Mouse (Mus musculus): ENCODE measurements around the gene Chrm3. TPM values are rescaled to one million over a fixed set of nuclear protein-coding genes. Genes with fewer than 3 reads are reported as not detected.

The Chrm3 gene
- total RNA-seq, 2 experiments from 2014 or later, result 1.9 to 5.5 TPM

DNA sequence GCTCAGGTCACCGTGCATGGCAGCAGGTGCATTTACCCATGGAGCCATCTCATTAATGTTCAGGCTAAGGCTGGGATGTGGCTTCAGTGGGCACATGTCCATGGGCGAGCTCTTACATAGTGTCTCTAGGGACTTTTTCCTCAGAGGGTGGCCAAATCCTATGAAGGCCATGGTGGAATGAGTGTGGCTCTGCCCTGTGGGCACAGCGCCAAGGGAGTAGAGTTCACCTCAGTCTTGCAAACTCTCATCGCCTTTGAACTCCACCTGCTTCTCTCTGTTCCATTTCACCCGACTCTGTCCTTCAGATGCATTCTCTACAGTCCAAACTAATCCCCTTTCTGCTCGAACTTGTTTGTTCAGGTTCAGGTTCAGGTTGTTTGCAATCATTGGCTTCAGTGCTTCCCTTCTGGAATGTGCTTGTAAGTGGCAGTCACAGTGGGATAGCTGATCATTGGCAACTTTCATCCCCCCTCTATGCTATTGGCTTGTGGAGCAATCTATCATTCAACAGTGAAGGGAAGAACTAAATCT lies 278.7 kb downstream of the Chrm3 start:
- no peak for ATAC-seq (ENCODE audit: poor library complexity, severe bottlenecking)

DNA sequence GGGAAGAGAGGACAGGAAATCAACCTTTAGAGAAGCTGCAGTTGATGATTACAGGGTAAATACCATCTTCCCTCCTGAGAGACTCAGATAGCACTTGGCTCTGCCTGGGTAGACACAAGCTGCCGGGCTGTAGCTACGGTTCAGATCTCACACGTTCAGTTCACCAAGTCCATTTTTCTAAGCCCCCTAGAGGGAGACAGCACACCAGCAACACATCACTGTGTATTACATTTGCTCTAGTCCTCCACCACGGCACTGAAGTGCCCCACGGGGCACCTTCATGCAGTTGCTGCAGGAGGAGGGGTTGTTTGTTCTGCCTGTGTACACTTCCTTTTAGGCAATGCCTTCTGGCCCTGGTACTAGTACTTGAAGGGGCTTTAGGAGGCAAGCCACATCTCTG lies 289.5 kb downstream of the Chrm3 start:
- peak; percentile 41 for ATAC-seq (ENCODE audit: poor library complexity, severe bottlenecking)

DNA sequence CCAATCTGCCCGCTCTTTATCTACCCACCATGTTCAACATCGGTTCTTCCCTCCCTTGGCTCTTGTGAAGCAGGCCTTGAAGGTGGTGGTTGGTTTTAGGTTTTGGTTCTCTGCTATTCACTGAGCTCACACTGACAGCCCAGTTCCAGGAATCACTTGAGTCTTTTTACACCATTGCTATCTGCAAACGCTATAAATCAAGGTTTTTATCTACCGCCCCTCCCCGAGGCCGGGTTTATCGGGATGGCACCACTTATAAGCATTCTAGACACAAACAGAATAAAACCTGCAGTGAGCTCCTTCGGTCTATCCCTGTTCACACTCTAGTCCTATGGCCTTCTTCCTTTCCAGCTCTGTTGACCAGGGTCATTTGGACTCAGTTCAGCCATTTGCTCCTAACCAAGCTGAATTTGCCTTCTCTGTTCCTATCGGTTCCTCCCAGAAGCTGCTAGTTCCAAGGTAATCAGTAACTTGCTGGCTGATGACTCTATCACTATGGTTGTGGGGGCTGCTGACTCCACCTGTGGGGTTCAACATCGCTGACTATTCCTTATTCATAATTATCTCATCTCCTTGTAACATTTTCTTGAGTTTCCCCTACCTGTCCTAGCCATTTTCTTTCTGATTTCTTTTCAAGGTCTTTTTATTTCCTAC lies 291.6 kb downstream of the Chrm3 start:
- ATAC-seq (ENCODE audit: poor library complexity, severe bottlenecking), result no peak

DNA sequence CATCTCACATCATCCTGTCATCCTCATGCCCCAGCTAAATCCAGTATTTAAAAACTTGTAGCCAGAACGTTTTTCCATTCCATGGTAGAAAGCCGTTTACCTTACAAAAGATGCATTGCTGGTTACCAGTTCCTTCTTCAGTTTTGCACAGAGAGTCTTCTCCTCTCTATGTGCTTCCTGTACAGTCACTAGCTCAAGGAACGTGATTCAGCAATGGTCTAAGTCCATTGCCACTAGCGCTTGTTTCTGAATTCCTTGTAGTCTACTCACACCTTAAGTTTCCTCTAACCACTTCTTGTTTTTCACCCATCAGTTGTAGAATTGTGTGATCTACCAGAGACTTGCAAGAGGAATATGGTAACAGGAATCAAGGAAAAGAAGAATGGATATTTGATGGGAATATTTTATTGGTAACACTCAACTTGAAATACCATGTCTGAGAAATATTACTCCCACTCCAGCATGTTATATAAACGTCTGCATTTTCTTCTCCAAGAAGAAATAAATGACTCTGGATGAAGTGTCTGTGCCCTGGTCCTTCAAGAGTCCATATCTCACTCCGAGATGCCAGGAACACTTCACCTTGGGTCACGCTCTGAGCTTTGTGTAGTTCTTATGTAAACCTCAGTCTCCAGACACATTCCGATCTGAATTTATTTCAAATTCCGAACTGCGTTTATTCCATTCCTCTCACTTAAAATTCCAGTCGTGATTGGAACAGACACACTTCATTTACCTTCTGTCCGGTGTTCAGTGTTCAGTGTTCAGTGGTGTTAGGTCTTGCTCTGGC lies 293.6 kb downstream of the Chrm3 start:
- peak; percentile 53 for ATAC-seq (ENCODE audit: poor library complexity, severe bottlenecking)

DNA sequence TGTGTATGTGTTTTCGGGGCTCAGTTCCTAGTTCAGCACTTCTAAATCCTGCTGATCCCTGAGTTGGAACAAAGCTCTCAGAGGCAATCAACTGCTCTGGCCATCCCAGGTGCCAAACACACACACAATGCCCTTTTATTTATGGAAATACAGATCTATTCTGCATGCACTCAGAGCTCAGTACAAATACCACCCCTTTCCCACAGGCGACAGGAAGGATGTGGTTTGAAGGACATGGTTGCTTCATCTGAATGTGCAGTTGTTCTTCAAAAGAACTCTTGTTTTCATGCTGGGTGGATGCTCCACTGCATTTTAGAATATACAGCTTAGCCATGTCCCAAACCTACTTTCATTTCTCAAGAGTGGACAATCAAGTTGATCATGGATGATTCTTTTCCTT lies 294.9 kb downstream of the Chrm3 start:
- ATAC-seq (ENCODE audit: poor library complexity, severe bottlenecking), result peak; percentile 85

DNA sequence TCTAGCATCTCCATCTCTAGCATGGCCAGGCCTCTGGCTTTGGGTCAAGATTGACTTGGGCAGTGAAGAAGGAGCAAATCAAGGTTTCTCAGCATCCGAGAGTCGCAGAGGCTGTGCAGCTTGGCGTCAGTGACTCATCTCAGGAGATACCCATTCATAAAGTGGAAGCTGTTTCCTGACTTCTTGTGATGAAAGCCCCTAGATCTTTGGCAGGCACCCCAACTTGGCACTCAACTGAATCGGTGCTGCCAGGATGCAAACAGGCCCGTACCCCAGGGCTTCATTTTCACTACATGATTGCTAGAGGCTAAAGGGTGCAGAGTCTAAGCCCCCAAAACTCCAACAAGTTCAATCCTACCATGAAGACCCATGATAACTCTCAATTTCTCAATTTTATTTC lies 298.0 kb downstream of the Chrm3 start:
- ATAC-seq (ENCODE audit: poor library complexity, severe bottlenecking), result no peak

DNA sequence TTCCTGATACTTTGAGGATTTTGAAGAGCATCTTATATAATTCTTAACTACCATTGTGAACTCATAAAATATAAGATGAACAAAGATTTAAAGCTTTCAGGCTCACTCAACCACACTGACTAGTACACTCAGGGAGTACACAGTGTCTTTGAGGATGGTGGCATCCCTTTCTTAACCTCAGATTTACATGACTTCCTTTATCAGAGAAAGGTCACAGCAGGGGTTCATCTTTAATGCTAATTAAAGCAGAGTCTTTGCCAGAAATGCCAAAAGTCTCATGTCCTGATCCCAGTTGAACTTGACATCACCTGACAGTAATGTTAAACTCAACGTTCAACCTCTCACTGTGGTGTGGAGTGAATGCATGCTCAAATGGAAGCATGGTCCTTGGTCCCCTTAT lies 301.7 kb downstream of the Chrm3 start:
- no peak for ATAC-seq (ENCODE audit: poor library complexity, severe bottlenecking)

DNA sequence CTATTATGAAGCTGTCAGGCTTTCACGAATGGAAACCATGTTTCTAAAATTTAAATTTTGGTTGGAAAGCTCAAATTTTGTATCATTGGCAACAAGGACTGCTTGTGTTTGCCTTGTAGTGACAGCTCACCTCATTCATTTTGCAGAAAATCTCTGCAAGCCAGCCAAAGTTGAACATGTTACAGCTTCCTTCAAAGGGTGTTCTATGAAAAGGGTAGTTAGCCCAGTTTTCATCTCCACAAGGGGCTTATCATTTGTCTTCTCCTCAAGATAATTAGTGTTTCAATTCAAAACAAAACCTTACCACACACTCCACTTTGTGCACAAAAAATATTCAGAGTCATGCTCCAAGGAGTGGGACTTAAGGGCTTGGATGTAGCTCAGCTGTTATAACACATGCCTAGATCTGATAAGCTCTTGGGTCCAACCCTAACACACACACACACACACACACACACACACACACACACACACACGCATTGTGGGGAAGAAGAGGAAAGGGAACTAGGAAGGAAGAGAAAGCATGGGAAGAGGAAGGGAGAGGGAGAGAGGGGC lies 302.9 kb downstream of the Chrm3 start:
- no peak for ATAC-seq (ENCODE audit: poor library complexity, severe bottlenecking)

DNA sequence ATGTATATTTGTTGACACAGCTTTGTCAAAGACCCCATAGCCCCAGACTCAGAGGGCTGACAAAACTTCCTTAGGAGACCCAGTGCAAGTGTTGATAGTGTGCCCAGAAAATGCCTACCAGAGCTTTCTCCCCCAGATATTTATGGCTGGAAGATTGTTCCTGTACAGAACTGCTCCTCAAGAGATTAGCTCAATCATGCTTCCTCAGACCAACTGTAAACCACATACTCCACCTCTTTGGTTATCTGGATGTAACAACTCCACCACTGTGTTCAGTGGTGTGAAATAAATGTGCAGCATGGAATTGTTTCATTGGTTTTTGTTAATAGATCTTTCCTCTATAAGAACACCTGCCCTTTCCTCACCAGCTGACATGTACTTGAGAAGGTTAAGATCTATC lies 306.6 kb downstream of the Chrm3 start:
- ATAC-seq (ENCODE audit: poor library complexity, severe bottlenecking), result no peak

DNA sequence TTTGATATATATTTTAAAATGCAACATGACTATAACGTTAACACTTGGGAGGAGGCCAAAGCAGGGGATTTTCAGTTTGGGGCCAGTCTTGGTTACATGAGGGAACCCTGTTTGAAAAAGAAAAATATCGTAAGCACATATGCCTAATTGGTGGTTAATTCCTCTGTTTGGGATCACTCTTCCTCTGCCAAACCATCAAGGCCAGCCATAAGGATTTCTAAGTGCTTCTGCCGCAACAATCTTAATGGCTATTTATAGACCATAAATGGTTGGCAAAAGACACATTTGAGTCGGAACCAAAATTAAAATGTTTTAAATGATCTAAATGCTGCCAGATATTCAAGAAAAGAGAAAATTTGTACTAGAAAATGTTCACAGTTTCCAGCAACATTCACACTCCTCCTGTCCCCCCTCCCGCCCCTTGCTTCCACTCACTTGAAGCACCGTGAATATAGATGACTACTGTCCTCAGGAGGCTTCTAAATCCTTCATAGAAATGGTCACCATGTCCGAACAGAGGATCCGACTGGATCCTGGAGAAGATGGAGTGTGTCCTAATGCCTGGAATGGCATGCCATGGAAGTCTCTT lies 307.3 kb downstream of the Chrm3 start:
- no peak for ATAC-seq (ENCODE audit: poor library complexity, severe bottlenecking)

DNA sequence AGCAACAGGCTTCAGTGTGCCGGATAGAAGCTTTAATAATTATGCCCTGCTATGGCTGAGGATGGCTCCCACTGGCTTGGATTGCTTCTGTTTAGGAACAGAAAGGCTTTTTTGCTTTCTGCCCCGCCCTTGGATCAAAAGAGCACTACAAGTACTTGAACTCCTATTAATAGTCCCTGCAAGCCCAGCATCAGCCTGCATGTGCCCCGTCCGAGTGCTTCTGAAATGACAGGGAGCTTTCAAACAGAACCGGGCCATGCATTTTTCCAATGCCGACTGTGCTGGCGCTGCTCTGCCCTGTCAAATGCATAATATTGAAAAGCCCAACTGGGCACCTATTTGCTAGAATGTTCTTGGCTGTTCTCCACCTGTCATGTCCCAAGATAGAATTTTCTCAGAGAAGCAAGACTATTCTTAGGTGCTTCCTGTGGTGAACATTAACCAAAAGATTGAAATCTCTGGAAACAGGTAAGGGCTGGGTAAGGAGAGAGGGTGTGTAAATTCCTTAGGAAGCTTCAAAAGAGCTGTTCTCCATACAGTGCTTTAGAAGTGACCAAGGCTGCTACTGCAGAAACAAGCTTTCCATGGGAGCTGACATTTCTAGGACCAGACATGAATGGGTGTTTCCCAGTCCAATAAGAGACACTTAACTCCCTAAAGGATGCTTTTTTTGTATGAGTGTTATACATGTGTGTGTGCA lies 314.8 kb downstream of the Chrm3 start:
- ATAC-seq (ENCODE audit: poor library complexity, severe bottlenecking), result no peak

DNA sequence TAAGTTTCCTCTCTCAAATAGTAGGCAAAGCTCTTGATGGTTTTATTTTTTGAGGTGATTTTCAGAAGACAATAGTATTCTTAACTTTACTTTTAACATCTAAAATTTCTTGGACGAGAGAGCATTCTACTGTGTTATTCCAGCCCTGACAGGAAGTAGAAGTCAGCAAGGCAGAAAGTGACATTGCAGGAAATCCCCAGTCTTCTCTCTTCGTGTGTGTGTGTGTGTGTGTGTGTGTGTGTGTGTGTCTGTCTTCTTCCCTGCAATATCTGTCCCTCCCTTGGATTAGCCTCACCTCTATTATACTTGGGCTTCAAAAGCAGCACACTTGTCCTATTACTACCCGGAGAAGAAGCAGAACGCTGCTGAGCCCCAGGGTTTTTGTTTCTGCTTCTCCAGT lies 316.6 kb downstream of the Chrm3 start:
- ATAC-seq (ENCODE audit: poor library complexity, severe bottlenecking), result no peak

DNA sequence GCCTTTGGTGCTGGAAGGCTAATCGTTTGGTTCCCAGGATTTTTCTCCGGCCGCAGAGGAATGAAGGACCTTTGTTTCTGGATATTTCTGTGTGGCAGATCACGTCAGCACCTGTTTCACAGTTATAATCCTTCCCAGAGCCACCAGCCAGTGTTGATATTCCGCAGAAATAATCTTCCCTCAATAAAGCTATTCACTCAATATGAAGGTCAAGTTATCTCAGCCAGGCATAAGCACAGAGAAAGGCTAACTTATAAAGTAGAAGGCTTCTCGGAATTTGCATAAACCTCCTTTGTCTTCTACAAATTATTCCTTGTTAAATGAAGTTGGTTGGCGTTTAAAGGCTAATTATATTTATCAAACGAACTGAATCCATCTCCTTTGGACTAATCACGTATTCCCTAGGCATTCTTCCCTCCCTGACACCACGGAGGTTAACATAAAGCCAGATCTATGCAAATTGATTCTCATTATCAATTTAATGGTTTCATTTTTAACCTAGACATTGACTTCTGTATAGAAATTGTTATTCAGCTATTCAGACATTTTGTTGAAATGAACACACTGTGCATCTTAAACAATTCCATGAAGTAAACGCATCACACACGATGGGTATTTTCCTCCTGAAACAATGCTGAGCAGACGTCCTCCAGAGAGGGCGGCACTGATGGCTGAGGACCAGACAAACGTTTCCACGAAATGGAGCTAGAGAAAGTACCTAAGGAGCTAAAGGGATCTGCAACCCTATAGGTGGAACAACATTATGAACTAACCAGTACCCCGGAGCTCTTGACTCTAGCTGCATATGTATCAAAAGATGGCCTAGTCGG lies 326.9 kb downstream of the Chrm3 start:
- no peak for ATAC-seq (ENCODE audit: poor library complexity, severe bottlenecking)

DNA sequence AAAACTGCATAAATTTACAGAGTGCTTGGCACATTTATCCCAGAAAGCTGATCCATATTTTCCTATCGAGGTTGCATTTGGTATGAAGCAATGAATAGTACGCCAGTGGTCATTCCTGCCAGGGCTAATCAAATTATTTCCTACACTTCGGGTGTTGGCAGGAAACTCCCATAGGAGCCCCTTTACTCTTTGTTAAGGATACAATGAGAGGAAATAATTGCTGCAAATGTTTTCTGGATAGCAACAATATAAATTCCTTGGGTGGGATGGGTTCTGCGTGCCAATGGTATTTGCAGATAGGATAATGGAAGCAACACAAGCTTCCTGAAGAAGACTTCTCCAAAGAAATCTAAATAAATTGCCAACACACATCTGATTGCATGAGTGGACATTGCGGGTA lies 329.1 kb downstream of the Chrm3 start:
- no peak for ATAC-seq (ENCODE audit: poor library complexity, severe bottlenecking)

DNA sequence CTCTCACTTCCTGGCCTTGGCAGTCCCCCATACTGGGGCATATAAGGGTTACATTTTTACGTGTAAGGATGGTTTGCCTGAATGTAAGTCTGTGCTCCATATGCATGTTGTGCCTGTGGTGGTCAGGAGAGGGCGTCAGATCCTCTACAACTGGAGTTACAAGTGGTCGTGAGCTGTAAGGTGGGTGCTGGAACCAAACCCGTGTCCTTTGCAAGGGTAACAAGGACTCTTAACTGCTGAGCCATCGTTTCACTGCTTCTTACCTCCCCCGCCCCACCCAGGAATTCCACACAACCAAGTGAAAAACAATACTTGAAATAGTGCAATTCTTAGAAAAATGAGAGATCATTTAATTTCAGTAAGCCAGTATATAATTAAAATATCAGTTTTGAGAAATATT lies 330.7 kb downstream of the Chrm3 start:
- ATAC-seq (ENCODE audit: poor library complexity, severe bottlenecking), result no peak

DNA sequence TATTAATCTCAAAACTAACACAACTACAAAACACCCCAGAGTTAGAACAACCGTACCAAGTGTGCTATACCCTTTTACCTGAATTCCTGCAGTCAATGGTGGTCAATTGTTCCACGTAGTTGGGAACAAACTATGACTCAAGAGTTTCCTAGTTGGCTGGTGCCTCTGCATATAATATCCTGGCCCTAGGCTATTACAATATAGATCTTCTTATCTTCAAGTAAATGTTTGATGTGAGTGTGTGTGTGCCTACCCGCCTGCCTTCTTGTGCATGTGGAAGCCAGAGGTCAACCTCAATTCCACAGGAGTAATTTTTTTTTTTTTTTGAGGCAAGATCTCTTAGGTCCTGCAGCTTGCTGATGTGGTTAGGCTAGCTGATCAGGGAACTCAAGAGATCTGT lies 335.5 kb downstream of the Chrm3 start:
- no peak for ATAC-seq (ENCODE audit: poor library complexity, severe bottlenecking)

DNA sequence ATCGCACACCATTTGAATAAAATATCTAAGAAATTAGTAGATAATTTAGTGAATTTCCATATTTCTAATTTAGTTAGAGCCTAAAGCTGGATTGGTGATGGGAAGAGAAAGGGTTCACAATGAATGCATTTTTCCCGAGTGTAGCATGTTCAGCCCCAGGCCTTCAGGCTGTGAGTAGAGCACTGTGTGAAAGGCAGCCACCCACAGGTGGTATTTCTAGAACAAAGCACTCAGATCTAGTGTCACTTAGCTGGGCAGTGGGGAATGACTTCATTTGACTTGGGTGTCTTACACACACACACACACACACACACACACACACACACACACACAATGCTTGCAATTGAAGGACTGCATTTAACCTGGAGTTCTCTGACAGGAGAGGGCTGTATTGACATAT lies 337.5 kb downstream of the Chrm3 start:
- ATAC-seq (ENCODE audit: poor library complexity, severe bottlenecking), result no peak

DNA sequence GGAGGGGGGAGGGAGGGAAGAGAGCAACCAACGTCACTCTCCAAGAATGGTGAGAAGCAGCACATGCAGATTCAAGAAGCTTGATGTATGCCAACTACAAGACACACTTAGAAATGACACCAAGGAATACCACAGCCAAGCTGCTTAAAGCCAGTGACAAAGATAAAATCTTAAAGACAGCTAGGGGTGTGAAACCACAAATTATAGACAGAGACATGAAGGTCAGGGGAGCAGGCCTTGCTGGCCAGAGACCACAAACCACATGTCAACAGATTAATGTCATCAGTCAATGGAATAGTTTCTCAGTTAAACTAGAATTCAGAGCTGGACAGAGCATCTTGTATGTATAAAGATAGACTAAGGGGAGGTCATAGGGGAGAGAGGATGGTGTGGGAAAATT lies 341.4 kb downstream of the Chrm3 start:
- ATAC-seq (ENCODE audit: poor library complexity, severe bottlenecking), result peak; percentile 56; the same call in 1 of the 2 replicates

DNA sequence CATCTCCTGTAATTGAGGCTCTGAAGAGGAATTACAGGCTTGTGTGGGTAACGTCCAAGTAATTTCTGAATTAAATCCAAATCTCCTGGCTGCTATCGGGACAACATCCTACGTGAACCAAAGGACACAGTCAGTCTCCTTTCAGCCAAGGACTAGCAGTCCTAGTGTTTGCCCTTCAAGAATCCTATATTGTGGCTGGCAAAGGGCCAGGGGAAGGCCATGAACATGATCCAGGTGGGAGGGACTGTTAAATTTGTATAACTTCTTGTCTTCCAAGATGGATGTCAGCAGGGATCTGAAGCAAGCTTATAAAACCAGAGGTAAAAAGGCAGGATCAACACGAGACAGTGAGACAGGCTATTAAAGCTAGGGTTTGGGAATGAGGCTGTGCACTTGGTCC lies 357.7 kb downstream of the Chrm3 start:
- no peak for ATAC-seq (ENCODE audit: poor library complexity, severe bottlenecking)

DNA sequence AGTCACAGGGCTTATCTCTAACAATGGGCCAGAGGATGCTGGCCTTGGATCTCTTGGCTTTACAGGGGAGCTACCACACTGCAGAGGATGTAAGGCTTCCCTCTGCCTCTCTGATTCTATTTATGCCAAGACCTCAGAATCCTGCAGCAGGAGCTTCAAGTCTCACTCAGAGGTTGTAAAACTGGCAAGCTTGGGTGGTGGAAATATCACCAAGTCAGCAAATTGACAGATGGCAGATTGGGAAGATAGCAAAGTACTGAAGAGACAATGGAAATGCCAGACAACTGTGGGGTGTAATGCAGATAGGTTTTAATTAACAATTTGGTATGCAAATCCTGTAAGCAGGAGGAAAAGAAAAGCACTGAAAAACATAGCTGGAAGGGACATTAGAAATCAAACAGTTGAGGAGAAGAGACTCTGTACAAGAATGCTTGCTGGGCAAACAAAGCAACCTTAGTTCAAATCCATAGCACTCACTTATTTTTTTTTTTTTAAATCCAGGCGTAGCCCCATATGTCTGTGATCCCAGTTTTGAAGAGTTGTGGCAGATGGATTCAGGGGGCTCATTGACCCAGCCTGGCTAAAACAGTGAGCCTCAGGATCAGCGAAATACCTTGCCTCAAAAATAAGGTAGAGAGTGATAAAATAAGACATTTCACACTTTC lies 362.9 kb downstream of the Chrm3 start:
- no peak for ATAC-seq (ENCODE audit: poor library complexity, severe bottlenecking)

Measured in megakaryocyte, adult 5-6 weeks (primary cell).